Mouse (Mus musculus): Measurements from ENCODE around the gene Sde2.
"Not testable (repeated sequence)": the region's sequence is repeated elsewhere in the genome, so short reads cannot be mapped to it uniquely, and the experiment has no call there.

The Sde2 gene

GRCm38 (mm10) chr1:180888556-180889042 is 37.7 kb downstream of the Sde2 start:
- DNase-seq (ENCODE audit: low read depth) = peak; percentile 48

- no peak for DNase-seq (ENCODE audit: low read depth)
These were observed 38.2 kb downstream of the Sde2 start for GRCm38 (mm10) chr1:180889172-180889571.

GRCm38 (mm10) chr1:180889841-180890240 is 38.9 kb downstream of the Sde2 start:
- DNase-seq (ENCODE audit: low read depth) = no peak

DNA sequence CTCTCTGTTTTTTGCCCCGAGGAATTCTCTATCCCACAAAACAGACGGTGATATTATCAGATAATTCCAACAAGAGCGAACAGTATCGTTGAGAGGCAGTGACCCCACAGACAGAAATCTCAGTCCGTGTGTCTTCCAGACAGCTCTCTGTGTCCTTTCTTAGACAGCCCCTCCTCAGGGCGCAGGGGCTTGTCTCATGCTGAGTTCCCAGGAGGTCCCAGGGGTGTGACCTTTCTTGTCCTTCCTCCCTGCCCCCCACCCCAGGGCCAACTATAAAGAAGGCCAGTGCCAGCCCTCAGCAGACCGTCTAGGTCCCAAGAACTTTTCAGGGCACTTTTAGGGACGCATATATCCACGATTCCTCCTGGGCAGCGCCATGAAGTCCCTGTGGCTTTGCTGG is 41.9 kb downstream of the Sde2 start, which contains the start of gene Lefty2:
Gene Lefty2 (plus strand): TSS at position 301 of the 400 bp plus-strand sequence.
- DNase-seq (ENCODE audit: low read depth) = no peak

GRCm38 (mm10) chr1:180894088-180894987 is 43.4 kb downstream of the Sde2 start:
- DNase-seq (ENCODE audit: low read depth) = not testable (repeated sequence)

DNA sequence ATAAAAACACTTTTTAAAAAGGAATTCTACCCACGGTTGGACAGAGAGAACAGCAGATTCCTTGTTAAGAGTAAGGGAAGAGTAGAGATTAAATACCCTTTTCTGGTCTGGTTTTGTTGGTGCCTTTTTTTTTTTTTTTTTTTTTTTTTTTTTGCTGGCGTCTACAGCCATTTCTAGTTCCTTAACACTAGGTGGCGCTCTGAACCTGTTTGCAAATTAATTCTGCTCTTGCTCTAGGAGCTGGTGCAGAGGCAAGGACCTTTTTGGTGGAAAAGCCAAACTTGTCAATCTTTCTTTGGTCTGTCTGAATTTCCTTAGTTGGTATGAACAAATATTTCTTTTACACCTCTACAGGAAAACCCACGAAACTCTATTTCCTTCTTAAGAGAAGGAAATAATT is 50.2 kb downstream of the Sde2 start:
- DNase-seq (ENCODE audit: low read depth) = peak; percentile 50

DNA sequence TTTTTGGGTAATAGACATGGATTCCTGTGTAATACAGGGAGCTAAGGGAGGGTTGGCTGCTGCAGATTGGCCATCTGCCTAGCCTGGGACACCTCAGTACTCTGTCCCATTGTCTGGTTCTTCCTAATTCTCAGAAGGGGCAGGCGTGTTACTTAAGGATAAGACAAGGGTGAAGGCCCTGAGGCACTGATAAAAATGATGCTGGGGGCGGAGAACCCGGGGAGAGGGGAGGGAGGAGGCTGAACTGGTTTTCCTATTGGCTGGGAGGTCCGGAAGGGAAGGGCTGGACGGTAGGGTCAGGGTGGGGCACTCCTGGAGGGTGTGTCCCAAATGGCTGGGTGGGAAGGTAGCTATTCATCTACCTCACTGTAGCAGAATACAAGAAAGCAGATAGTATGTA is 52.0 kb downstream of the Sde2 start:
- peak; percentile 62 for DNase-seq (ENCODE audit: low read depth)

DNA sequence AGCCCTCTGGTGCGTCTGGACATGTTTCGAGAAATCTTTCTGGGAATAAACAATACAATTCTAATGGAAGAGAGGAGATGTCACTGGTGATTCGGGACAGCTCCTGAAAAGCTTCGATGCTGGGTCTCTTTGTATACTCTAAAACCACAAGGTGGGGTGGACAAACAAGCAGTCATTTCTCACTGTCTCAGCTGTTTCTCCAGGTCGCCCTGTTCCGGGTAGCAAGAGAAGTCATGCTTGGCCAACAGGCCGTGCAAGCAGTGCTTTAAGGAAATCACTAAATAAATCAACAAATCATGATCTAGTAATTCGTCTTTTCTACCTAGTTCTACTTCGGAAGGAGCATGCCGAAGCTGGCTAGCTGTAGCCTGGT is 52.7 kb downstream of the Sde2 start:
- no peak for DNase-seq (ENCODE audit: low read depth)

DNA sequence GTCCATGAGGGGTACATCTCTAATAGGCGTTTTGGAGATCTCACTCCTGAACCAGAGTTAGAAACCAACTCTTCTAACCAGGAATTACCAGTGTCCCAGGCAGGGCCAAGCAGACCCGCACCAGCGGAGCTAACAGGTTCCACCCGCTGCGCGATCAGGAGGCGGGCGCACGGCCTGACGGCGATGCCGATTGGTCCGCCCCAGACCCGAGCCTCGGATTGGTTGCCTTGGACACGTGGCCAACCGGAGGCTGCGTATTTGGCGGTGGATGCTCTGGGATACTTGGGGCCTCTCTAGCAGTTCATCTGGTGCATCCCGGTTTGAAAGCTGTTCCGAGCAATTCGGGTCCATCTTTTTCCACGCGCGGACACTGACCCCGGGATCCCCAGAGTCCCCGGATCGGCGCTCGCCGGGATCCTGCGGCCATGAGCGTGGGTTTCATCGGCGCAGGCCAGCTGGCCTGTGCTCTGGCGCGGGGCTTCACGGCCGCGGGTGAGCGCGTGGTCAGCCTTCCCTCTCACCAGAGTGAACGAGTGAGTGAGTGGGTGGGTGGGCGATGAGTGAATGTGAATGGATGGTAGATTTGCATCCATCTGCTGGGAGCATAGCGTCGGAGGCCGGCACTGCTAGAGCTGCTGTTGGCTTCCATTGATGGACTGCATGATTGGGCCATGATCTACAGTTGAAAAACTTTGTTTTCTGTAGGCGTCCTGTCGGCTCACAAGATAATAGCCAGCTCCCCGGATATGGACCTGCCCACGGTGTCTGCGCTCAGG is 53.3 kb downstream of the Sde2 start, which contains the start of gene Pycr2:
Gene Pycr2 (plus strand): TSS at position 255 of the 776 bp plus-strand sequence.
- DNase-seq (ENCODE audit: low read depth) = peak; percentile 84

- DNase-seq (ENCODE audit: low read depth) = no peak
These were observed 53.8 kb downstream of the Sde2 start for GRCm38 (mm10) chr1:180904815-180905080.

DNA sequence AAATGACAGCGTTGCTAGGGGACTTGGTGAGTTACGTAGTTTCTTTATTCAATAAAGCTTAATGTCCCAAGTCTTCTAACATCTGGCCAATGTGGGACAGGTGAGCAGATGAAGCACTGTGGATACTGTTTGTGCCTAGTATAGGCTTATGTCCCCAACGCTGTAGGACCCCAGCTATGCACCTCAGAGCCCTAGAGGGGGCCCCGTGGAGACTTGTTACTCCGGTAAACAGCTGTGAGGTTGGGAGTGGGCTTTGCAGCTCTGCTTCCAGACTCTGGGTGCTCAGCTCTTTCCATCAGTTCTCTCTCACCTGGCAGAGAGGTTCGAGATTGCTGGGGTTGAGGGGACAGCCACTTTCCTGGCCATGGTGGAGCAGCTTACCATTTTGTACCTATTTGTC is 54.4 kb downstream of the Sde2 start:
- no peak for DNase-seq (ENCODE audit: low read depth)

GRCm38 (mm10) chr1:180905876-180906275 is 54.9 kb downstream of the Sde2 start:
- DNase-seq (ENCODE audit: low read depth) = no peak

- no peak for DNase-seq (ENCODE audit: low read depth)
These were observed 55.7 kb downstream of the Sde2 start for GRCm38 (mm10) chr1:180906461-180907147.

- no peak for DNase-seq (ENCODE audit: low read depth)
These were observed 60.2 kb downstream of the Sde2 start for GRCm38 (mm10) chr1:180911138-180911537.

DNA sequence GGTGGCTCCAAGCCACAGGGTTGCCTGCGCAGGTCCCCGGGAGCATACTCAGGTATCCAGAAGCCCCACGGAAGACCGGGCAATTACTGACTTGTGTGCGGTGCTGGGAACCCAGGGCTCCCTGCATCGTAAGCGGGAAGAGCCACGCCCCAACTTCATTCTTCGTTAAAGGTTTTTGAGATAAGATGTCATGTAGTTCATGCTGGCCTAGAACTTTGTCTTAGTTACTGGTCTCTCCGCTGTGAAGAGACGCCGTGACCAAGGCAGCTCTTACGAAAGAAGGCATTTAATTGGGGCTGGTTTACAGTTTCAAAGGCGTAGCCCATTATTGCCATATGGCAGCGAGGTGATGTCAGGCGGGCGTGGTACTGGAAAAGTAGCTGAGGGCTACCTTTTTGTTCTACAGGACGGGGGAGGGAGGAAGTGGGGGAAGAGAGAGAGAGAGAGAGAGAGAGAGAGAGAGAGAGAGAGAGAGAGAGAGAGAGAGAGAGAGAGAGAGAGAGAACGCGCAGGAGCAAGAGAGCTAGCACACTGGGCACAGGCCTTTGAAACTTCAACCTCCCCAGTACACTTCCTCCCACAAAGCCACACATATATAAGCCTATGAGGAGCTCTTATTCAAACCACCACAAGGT is 60.8 kb downstream of the Sde2 start:
- no peak for DNase-seq (ENCODE audit: low read depth)

DNA sequence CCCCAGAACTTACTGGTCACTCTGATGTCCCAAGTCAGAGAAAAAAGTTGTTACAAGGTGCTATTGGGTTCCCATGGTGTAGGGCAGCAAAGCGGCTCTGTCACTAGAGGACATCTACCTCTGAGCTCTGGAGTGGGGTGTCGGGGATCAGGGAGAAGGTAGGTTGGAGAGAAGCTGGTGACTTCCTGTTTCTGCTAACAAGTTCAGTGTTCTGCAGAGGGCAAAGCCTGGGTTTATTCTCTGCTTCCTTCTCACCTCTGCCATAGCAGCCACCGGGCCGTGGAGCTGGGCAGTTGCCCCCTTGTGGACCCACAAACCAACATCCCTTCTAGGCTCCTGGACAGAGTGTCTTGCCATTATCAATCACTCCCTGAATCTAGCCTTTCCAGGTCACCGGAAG is 61.9 kb downstream of the Sde2 start:
- no peak for DNase-seq (ENCODE audit: low read depth)

GRCm38 (mm10) chr1:180913797-180914196 is 62.9 kb downstream of the Sde2 start:
- DNase-seq (ENCODE audit: low read depth) = no peak

DNA sequence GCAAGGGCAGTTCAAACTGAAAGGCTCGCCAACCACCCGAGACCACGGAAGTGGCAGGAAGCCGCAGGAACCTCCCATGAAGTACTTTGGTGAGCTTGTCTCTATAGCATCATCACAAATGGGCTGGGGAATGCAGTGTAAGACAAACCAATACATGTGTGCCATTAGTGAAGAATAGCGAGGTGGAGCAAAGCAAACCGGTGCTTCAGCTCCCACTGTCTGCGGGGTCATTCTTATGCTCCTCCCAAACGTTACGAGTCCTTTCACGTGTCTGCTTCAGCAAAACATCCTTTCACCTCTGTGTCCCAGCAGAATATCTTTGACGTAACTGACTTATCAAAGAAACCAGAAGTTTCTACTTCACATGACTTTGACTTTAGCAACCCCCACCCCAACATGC is 65.5 kb downstream of the Sde2 start:
- DNase-seq (ENCODE audit: low read depth) = no peak

DNA sequence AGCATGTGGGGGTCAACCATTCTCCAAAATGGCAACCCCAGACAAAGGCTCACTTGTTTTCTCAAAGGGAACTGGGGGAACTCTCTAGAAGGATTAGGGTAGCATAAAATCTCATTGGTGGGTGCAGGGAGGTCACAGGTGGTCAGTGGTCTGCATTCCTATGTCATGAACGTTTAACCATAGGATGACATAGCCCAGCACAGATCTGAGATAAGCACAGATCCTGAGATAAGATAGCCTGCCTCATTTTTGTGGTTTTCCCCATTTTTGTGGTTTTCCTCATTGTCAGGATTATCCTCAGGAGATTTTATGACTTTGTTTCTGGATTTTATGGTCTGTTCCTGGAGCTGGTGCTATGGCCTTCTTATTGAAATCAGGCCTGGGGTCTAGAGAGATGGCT is 66.1 kb downstream of the Sde2 start:
- DNase-seq (ENCODE audit: low read depth) = no peak
